Mouse (Mus musculus): ENCODE data around the gene Nfatc2ip.

- TF ChIP-seq HCFC1 (IDR thresholded peaks at IDR 0.05; ENCODE audit: borderline replicate concordance, insufficient read depth, low read length) (no peak), CHD2 (IDR thresholded peaks at IDR 0.05; ENCODE audit: low read depth, low read length) (no peak), MAFK (IDR thresholded peaks at IDR 0.05; ENCODE audit: insufficient read depth, low read depth, low read length) (no peak), ZNF384 (IDR thresholded peaks at IDR 0.05; ENCODE audit: low read depth, low read length) (no peak), ZC3H11A (IDR thresholded peaks at IDR 0.05; ENCODE audit: borderline replicate concordance, low read depth, low read length) (no peak)
Measured at GRCm38 (mm10) chr7:126417045-126417444, 20.5 kb upstream of the Nfatc2ip start.

All from ES-E14 (cell line).